Mouse (Mus musculus) olfactory bulb, adult 2 months (tissue): Measurements from ENCODE around the gene Gm43064. TPM values are rescaled to one million over a fixed set of nuclear protein-coding genes. Genes with fewer than 3 reads are reported as not detected.

ENCODE experiments used
- H3K27ac ChIP-seq: fragments of 200-500 bp; 2 replicates; pipeline ENCODE4 v1.5.1; 2012; ENCODE audit warnings: low read depth, low read length; ENCODE audit not compliant: insufficient read depth
- H3K4me1 ChIP-seq: fragments of 200-500 bp; 2 replicates; pipeline ENCODE4 v1.6.1; 2012; ENCODE audit warnings: low read length; ENCODE audit not compliant: control insufficient read depth, insufficient read depth
- H3K4me3 ChIP-seq: fragments of 200-500 bp; 2 replicates; pipeline ENCODE4 v1.5.1; 2012; ENCODE audit warnings: mild to moderate bottlenecking, low read depth, low read length, moderate library complexity; ENCODE audit not compliant: insufficient read depth
- CTCF ChIP-seq: fragments of 200-500 bp; IDR thresholded peaks from 2 replicates; pipeline ENCODE4 v1.5.1; 2012; ENCODE audit warnings: low read depth, mild to moderate bottlenecking, low read length, moderate library complexity; ENCODE audit not compliant: insufficient read depth
- POLR2A ChIP-seq: fragments of 200-500 bp; IDR thresholded peaks from 2 replicates; pipeline ENCODE4 v1.6.1; 2012; ENCODE audit warnings: mild to moderate bottlenecking, low read depth, low read length, moderate library complexity; ENCODE audit not compliant: insufficient read depth
- WGBS: fragments of 180-500 bp; shearing (Covaris S2); methylation state at CpG from one replicate; pipeline ENCODE4 v1.1.7; 2018; 5-methylcytosine and 5-hydroxymethylcytosine counted together
- polyA plus RNA-seq: library from polyadenylated mRNA; stranded (reverse); fragments of >200 nt; gene quantifications from 2 replicates; pipeline ENCODE4 v1.2.4, GENCODE M21; 2012; ENCODE audit warnings: low replicate concordance; ENCODE audit not compliant: missing spikeins, insufficient read depth, insufficient read length

The Gm43064 gene
- polyA plus RNA-seq, 1 experiment = not detected

DNA sequence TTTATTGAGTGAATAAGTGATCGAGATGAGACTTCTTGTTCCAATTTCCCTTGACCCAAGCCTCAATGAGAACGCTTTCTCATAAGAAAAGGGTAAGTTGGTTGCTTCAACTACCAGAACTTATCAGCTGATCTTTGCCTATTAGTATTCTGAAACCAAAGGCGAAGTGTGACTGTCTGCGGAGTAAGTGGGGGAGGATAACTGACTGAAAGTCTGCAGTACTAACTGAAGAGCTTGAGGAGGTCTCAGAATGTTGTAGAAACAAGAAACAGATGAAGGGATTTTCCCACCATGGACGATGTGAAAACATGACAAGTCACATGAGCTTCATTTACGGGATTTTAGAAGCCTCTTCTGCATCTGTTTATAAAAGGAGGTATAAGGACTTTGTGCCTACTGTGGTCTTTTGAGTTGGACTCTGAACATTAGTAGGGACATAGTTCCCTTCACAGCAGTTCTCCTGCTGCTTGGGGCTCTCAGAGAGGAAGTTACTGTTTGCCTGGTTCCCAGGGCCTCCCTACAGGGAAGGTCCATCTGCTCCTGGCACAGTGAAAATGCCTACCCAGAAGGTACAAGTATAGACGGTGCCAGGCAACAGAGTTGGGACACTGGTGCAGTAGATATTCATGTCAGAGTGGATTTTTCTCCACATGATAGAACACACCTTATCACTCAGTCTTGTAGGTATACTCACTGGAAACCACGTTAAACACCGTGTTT is 41.4 kb downstream of the Gm43064 start:
- H3K27ac ChIP-seq = no peak overlapping the region
- 71% methylated on average over 9 of the region's 9 CpGs for WGBS
- H3K4me1 ChIP-seq = peaks cover 3% of the 10 kb centered on the region; the same call in 1 of the 2 replicates
- no peak for TF ChIP-seq CTCF
- TF ChIP-seq POLR2A = no peak
- H3K4me3 ChIP-seq = no peak overlapping the region

DNA sequence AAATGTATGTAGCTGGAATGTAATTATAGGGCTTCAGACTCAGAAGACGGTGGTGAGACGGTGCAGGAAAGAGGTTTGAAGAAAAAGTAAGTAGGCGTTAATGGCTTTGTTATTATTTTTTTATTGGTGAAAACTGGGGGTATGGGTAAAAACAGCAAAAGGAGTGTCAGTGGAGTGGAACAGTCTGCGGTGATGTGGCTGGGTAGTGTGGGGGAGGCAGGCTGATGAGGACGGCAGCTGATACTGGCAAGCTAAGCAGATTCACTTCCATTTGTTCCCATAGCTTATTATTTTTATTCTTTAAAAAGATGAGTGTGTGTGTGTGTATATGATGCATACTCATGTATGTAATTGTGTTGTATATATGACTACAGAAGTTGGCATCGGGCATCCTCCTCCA is 42.1 kb downstream of the Gm43064 start:
- peaks cover 3% of the 10 kb centered on the region; the same call in 1 of the 2 replicates for H3K4me1 ChIP-seq
- no peak overlapping the region for H3K4me3 ChIP-seq
- TF ChIP-seq POLR2A (no peak), CTCF (no peak)
- WGBS = 60% methylated on average over 6 of the region's 6 CpGs
- H3K27ac ChIP-seq = peak overlapping the region; percentile 64; the same call in 1 of the 2 replicates

DNA sequence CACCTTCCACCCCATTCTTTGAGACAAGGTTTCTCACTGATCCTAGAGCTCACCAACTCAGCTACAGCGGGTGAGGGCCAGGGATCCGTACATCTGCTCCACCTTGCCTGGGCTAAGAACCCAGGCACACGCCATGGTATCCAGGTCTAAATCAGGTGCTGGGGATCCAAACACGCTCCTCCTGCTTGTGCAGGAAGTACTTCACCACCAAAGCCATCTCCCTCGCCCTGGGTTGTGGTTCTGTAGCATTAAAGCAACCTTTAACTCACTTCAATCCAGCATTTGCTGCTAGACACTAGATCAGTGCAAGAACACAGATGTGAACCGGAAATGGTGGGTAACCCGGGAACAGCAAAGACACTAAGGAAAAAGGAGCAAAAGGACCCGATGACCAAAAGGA is 42.5 kb downstream of the Gm43064 start:
- H3K4me3 ChIP-seq = no peak overlapping the region

DNA sequence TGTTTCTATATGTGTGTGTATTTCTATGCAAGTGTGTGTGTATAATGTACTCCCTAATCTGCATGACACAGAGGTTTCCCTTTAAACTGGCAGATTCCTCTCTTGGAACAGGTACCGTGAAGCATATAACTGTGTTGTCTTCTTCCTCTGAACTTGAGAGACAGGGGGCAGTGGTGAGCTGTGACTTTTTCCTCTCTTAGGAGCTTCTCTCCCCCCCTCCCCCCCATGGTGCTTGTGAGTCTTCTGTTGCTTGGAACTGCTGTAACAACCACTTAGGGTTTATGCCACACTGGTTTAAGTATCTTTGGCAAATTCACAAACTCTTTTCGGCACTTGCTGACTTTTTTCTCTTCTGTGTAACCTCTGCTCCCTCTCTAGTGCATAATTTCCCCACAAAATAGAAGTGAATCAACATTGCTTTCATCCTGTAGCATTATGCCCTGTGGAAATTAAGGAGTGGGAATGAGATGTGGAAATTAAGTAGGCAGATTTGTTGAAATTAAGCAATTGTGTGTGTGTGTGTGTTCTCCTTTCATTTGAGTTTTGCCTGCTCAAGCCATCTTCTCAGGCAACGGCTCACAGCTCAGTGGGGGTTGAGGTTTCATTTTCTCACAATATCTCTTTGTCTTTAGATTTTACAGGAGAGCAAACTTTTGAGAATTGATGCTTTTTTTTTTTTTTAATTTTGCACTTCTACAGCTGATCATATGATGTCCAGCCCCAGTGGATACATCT is 43.4 kb downstream of the Gm43064 start:
- TF ChIP-seq POLR2A = no peak
- TF ChIP-seq CTCF = no peak
- peaks cover 3% of the 10 kb centered on the region; the same call in 1 of the 2 replicates for H3K4me1 ChIP-seq
- 22% methylated on average over 3 of the region's 3 CpGs for WGBS
- H3K27ac ChIP-seq = peak overlapping the region; percentile 28; the same call in 1 of the 2 replicates
- H3K4me3 ChIP-seq = no peak overlapping the region

More for the DNA sequence above, 42.5 kb downstream of the Gm43064 start:
- WGBS = 84% methylated on average over 8 of the region's 8 CpGs
- peaks cover 3% of the 10 kb centered on the region; the same call in 1 of the 2 replicates for H3K4me1 ChIP-seq
- TF ChIP-seq CTCF = no peak
- no peak for TF ChIP-seq POLR2A
- H3K27ac ChIP-seq = peak overlapping the region; percentile 64; the same call in 1 of the 2 replicates

DNA sequence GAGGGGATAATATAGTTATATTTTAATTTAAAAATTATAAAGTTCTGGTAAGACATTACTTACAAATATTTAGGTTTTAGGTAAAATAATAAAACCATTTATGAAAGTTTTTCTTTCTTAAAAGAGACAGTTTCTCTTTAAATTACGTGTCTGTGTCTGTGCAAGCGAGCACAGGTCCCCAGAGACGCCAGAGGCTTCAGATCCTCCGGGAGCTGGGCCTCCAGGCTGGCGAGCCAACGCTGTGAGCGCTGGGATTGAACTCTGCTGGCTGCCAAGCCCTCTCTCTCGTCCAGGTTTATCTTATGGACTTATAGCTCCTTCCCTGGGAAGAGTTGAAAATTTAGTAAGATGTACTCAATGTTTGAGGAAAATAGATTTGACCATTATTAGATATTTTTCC is 44.4 kb downstream of the Gm43064 start:
- Histone ChIP-seq H3K4me3 (no peak overlapping the region), H3K27ac (no peak overlapping the region), H3K4me1 (peaks cover 3% of the 10 kb centered on the region; the same call in 1 of the 2 replicates)
- WGBS = 79% methylated on average over 8 of the region's 8 CpGs
- TF ChIP-seq POLR2A = no peak
- TF ChIP-seq CTCF = no peak

DNA sequence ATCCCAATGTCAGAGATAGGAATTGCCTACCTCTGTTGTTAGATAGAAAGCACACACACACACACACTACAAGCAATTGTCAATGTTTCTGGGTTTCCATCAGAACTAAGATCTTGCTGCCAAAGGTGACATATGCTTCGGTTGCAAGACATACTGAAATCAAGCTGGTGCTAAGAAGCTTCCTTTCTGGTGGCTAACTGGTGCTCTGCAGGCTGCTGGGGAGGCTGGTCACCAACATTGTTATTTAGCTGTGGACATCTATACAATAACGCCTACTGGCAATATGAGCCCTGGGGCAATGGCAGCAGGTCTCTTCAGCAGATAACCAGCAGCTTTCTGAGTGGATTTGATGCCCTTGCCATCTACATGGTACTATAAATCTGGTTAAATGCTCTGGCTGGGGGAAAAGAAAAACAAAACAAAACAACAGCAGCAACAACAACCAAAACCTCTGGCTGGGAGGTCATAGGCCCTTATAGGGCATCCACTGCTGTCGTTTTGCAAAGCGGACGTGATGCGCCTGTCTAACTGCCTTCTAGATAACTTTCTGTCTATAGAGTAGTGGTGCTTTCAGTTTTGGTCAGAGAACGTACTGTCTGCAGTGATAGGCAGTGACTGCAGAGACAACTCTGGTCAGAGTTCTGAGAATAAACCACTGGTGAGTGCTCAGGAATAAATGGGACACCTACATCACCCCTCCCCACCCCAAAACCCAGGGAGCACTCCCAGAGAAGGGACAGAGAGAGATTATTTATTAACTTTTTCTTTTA is 47.8 kb downstream of the Gm43064 start:
- Histone ChIP-seq H3K27ac (no peak overlapping the region), H3K4me3 (no peak overlapping the region), H3K4me1 (no peaks in the 10 kb centered on the region)
- 97% methylated on average over 7 of the region's 7 CpGs for WGBS
- TF ChIP-seq CTCF = no peak
- no peak for TF ChIP-seq POLR2A

DNA sequence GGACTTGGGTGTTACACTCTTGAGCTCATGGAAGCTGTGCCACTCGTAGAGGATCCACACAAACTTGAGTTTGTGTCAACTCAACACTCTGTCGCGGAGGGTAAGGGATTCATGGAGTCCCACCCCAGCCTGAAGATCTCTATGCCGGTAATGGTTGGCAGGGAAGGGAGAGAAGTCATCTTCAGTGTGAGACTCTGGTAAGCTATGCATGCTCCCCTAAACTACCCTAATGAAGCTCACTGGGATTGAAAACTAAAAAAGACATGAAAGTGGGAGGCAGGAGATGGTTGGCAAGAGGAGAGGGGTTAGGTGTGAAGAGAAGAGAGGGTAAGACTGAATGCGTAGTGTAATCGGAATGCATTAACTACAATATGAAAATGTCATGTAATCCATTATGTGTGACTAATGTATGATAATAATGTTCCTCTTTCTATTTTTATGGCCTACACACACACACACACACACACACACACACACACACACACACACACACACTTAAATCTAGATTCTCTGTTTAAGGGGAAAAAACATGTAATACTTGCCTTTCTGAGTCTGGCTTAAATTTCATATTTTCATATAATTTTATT is 48.7 kb downstream of the Gm43064 start:
- WGBS = 93% methylated on average over 6 of the region's 6 CpGs
- TF ChIP-seq POLR2A (no peak), CTCF (no peak)
- Histone ChIP-seq H3K27ac (no peak overlapping the region), H3K4me1 (no peaks in the 10 kb centered on the region), H3K4me3 (no peak overlapping the region)
